ENCODE assay signal across 8 mouse cellular contexts in the genomic region with DNA sequence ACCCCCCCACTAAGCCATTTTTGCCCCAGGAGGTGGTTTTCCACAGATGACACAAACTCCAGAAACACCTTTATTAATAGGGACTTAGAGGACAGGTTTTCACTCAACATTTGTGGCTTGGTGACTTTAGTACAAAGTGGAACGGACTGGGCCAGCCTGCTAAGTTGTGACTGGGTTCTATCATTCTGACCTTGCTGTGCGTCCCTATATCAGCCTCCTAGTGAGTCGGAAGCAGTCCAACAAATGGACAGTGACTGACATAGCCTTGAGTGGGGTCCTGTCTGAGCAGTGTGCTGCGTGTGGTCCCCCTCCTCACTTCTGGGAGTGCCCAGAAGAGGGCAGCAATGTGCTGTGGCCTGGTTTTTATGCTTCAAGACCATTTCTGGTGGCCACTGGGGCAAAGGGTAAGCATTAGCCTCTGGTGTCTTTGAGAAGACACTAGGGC. TPM values are rescaled to one million over a fixed set of nuclear protein-coding genes. Genes with fewer than 3 reads are reported as not detected.
DNase-seq lines count a peak whose midpoint lies in the region; ATAC-seq and TF ChIP-seq lines count a peak whose summit lies in the region.

No protein-coding gene starts in this region.

- ATAC-seq in forebrain, postnatal 0 days: no peak

- peak; percentile 57 for DNase-seq in 3134 (ENCODE audit: extremely low read depth, insufficient read length, low spot score)
- peak; percentile 63 to 65 for DNase-seq in B cell, adult 2 months
- DNase-seq in cerebellum, adult 18-20 months: peak; percentile 59 to 77
- DNase-seq in forebrain, postnatal 0 days: peak; percentile 71
- peak; percentile 52 for DNase-seq in kidney, adult 11 months
- peak; percentile 53 for DNase-seq in lung, adult 2 months
- no peak for DNase-seq in left cerebral cortex, adult 8-10 months (ENCODE audit: low spot score in 2 of 2)

- TF ChIP-seq CTCF in forebrain, postnatal 0 days (IDR thresholded peaks at IDR 0.05; ENCODE audit: low read depth): peak; percentile 86
- TF ChIP-seq CTCF in lung, adult 2 months (IDR thresholded peaks at IDR 0.05; ENCODE audit: insufficient read depth, low read length): peak; percentile 81
- peak; percentile 60 for TF ChIP-seq CTCF in olfactory bulb, adult 2 months (IDR thresholded peaks at IDR 0.05; ENCODE audit: insufficient read depth, low read depth, low read length)

- H3K4me2 ChIP-seq in forebrain, postnatal 0 days (ENCODE audit: low read depth): peak overlapping the region; percentile 77

- H3K9ac ChIP-seq in forebrain, postnatal 0 days: peak overlapping the region; percentile 65

- WGBS in forebrain, postnatal 0 days: 2% methylated on average over 4 of the region's 4 CpGs
- 8% methylated on average over 4 of the region's 4 CpGs for WGBS in lung, adult 2 months
- WGBS in olfactory bulb, adult 2 months: 2% methylated on average over 4 of the region's 4 CpGs

- H3K4me1 ChIP-seq in forebrain, postnatal 0 days (ENCODE audit: insufficient read depth): peaks cover 39% of the 10 kb centered on the region
- peaks cover 13% of the 10 kb centered on the region for H3K4me1 ChIP-seq in lung, adult 2 months (ENCODE audit: control insufficient read depth, insufficient read depth, low read length)
- peaks cover 24% of the 10 kb centered on the region for H3K4me1 ChIP-seq in olfactory bulb, adult 2 months (ENCODE audit: control insufficient read depth, insufficient read depth, low read length)

- peaks cover 14% of the 10 kb centered on the region for H3K36me3 ChIP-seq in forebrain, postnatal 0 days (ENCODE audit: insufficient read depth)

- no peaks in the 10 kb centered on the region for H3K9me3 ChIP-seq in forebrain, postnatal 0 days (ENCODE audit: low read length)

- peak overlapping the region; percentile 63 for H3K4me3 ChIP-seq in forebrain, postnatal 0 days (ENCODE audit: low read depth, low read length)
- H3K4me3 ChIP-seq in lung, adult 2 months (replicated peaks; ENCODE audit: extremely low read depth, low read depth, low read length): peak overlapping the region; percentile 60
- H3K4me3 ChIP-seq in olfactory bulb, adult 2 months (ENCODE audit: insufficient read depth, low read depth, low read length): peak overlapping the region; percentile 31

- TF ChIP-seq POLR2A in lung, adult 2 months (IDR thresholded peaks at IDR 0.05; ENCODE audit: borderline replicate concordance, extremely low read depth, low read depth, low read length): 0 out of 2 replicates have a peak, but pooled peaks have one; percentile 6
- no peak for TF ChIP-seq POLR2A in olfactory bulb, adult 2 months (IDR thresholded peaks at IDR 0.05; ENCODE audit: insufficient read depth, low read depth, low read length)

- H3K27ac ChIP-seq in forebrain, postnatal 0 days (ENCODE audit: low read depth, low read length): no peak overlapping the region
- H3K27ac ChIP-seq in olfactory bulb, adult 2 months (ENCODE audit: insufficient read depth, low read depth, low read length): no peak overlapping the region

- H3K27me3 ChIP-seq in forebrain, postnatal 0 days (ENCODE audit: insufficient read depth, low read length): no peaks in the 10 kb centered on the region

RNA-seq across cellular contexts. Expression of gene Traf7, which starts 1.3 kb away (rescaled TPM):
- total RNA-seq in forebrain, postnatal 0 days (2014; rRNA removed): 145 and 168 TPM in 2 replicates
- polyA plus RNA-seq in forebrain, postnatal 0 days (2015; fragmentation: Nextera tagmentation; extraction: Ambion mirVana): 81.4 and 82.0 TPM in 2 replicates
- polyA plus RNA-seq in lung, adult 2 months (2012; rRNA removed): 237 and 263 TPM in 2 replicates
- polyA plus RNA-seq in olfactory bulb, adult 2 months (2012; ENCODE audit: insufficient read depth, insufficient read length, low replicate concordance, missing spikeins): not detected in 2 replicates
- 10 to 100 TPM; 78.0 to 85.3 (median 83.4) TPM for total RNA-seq in left cerebral cortex, adult 8-10 months (2022)

RNA-seq across cellular contexts. Expression of gene Rab26, which starts 5.0 kb away (rescaled TPM):
- 5.0 and 7.1 TPM in 2 replicates for total RNA-seq in forebrain, postnatal 0 days (2014; rRNA removed)
- 10.1 and 12.4 TPM in 2 replicates for polyA plus RNA-seq in forebrain, postnatal 0 days (2015; fragmentation: Nextera tagmentation; extraction: Ambion mirVana)
- 1.1 and 1.2 TPM in 2 replicates for polyA plus RNA-seq in lung, adult 2 months (2012; rRNA removed)
- not detected in 2 replicates for polyA plus RNA-seq in olfactory bulb, adult 2 months (2012; ENCODE audit: insufficient read depth, insufficient read length, low replicate concordance, missing spikeins)
- total RNA-seq in left cerebral cortex, adult 8-10 months (2022): 10 to 100 TPM; 41.3 to 54.4 (median 48.4) TPM

RNA-seq across cellular contexts. Expression of gene Pkd1, which starts 20.6 kb away (rescaled TPM):
- total RNA-seq in forebrain, postnatal 0 days (2014; rRNA removed): 48.9 and 58.8 TPM in 2 replicates
- polyA plus RNA-seq in forebrain, postnatal 0 days (2015; fragmentation: Nextera tagmentation; extraction: Ambion mirVana): 4.9 and 8.9 TPM in 2 replicates
- polyA plus RNA-seq in lung, adult 2 months (2012; rRNA removed): 136 and 146 TPM in 2 replicates
- polyA plus RNA-seq in olfactory bulb, adult 2 months (2012; ENCODE audit: insufficient read depth, insufficient read length, low replicate concordance, missing spikeins): not detected in 2 replicates
- 10 to 100 TPM; 67.7 to 81.1 (median 77.3) TPM for total RNA-seq in left cerebral cortex, adult 8-10 months (2022)

RNA-seq across cellular contexts. Expression of gene Caskin1, which starts 40.6 kb away (rescaled TPM):
- total RNA-seq in forebrain, postnatal 0 days (2014; rRNA removed): 90.0 and 113 TPM in 2 replicates
- 14.9 and 25.3 TPM in 2 replicates for polyA plus RNA-seq in forebrain, postnatal 0 days (2015; fragmentation: Nextera tagmentation; extraction: Ambion mirVana)
- polyA plus RNA-seq in lung, adult 2 months (2012; rRNA removed): 1.7 and 2.1 TPM in 2 replicates
- not detected in 2 replicates for polyA plus RNA-seq in olfactory bulb, adult 2 months (2012; ENCODE audit: insufficient read depth, insufficient read length, low replicate concordance, missing spikeins)
- 100 to 1,000 TPM; 119 to 135 (median 127) TPM for total RNA-seq in left cerebral cortex, adult 8-10 months (2022)

RNA-seq across cellular contexts. Expression of gene Mlst8, which starts 50.2 kb away (rescaled TPM):
- total RNA-seq in forebrain, postnatal 0 days (2014; rRNA removed): 36.5 and 45.5 TPM in 2 replicates
- polyA plus RNA-seq in forebrain, postnatal 0 days (2015; fragmentation: Nextera tagmentation; extraction: Ambion mirVana): 23.9 and 28.2 TPM in 2 replicates
- polyA plus RNA-seq in lung, adult 2 months (2012; rRNA removed): 27.5 and 43.2 TPM in 2 replicates
- not detected in 2 replicates for polyA plus RNA-seq in olfactory bulb, adult 2 months (2012; ENCODE audit: insufficient read depth, insufficient read length, low replicate concordance, missing spikeins)
- 10 to 100 TPM; 29.2 to 39.0 (median 35.4) TPM for total RNA-seq in left cerebral cortex, adult 8-10 months (2022)

Comparison
In these comparisons a context has a peak if more than half of its experiments do, and no peak if none do; other contexts are left out.
1. DNase-seq: peak in 3134 (single experiment), B cell, adult 2 months (2 of 2), cerebellum, adult 18-20 months (2 of 2), forebrain, postnatal 0 days (single experiment), kidney, adult 11 months (single experiment) and lung, adult 2 months (single experiment); none in left cerebral cortex, adult 8-10 months (0 of 2).
2. RNA of gene Pkd1, which starts 20.6 kb away (polyA plus RNA-seq): 136 to 146 TPM in lung, adult 2 months; 4.9 to 8.9 TPM in forebrain, postnatal 0 days and not detected in olfactory bulb, adult 2 months; every median in the first group is over 10 times any median in the second.
3. Peak in every context shown above with its lines, with median percentiles within 50 percentile points of each other: H3K4me3 ChIP-seq and CTCF ChIP-seq.